Comparison of ENCODE assay signal across 23 mouse cellular contexts in the genomic region with DNA sequence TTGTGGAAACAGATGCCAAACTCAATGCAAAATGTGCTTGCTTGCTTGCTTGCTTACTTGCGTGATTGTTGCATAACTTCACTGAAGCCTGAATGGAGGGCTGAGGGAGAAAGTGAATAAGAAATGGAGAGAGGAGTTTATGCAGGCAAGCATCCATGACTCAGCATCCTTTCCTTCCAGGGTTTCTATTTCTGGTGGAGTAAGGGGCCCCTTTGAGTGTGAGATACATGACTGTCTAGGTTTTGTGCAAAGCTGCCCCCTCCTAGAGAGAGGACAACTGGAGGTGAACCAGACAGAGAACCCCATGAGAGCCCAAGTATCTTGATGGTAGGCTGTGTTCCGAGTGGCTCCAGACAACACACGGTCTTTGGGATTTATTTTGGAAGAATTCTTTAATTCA.
A peak's percentile ranks its signal among the peaks of the same experiment; 100 is the strongest.
DNase-seq lines count a peak whose midpoint lies in the region; ATAC-seq and TF ChIP-seq lines count a peak whose summit lies in the region.
"Had no signal": no experiment of that assay in that cellular context is flagged by ENCODE, and none has a peak within 500 bp of the region (broad histone marks: within the 10 kb centered on the region; RNA-seq: fewer than 3 reads in every experiment).

No protein-coding gene starts in this region.

- H3K9me3 ChIP-seq in heart, embryonic 10.5 days, result no peaks in the 10 kb centered on the region
- H3K9me3 ChIP-seq in heart, embryonic 16.5 days (replicated peaks; ENCODE audit: control insufficient read depth, low read length), result no peaks in the 10 kb centered on the region
- H3K9me3 ChIP-seq: embryonic facial prominence, embryonic 12.5 days; forebrain, embryonic 13.5 days; hindbrain, embryonic 13.5 days; limb, embryonic 15.5 days had no signal

- 65% methylated on average over 3 of the region's 3 CpGs for WGBS in heart, embryonic 10.5 days
- 74% methylated on average over 3 of the region's 3 CpGs for WGBS in heart, adult 2 months
- WGBS in heart, embryonic 16.5 days, result 56% methylated on average over 3 of the region's 3 CpGs

- intact Hi-C loops in heart, adult 2 months (cut with DNase I), result no loop called here

- H3K4me2 ChIP-seq in heart, embryonic 16.5 days (ENCODE audit: low read depth, low read length), result no peak overlapping the region
- H3K4me2 ChIP-seq: embryonic facial prominence, embryonic 12.5 days; forebrain, embryonic 13.5 days; hindbrain, embryonic 13.5 days; limb, embryonic 15.5 days had no signal

- no peak for TF ChIP-seq POLR2A in heart, adult 2 months (IDR thresholded peaks at IDR 0.05; ENCODE audit: insufficient read depth, low read depth, low read length)

- peak overlapping the region; percentile 2; the same call in 1 of the 2 replicates for H3K27ac ChIP-seq in heart, embryonic 10.5 days
- H3K27ac ChIP-seq in heart, adult 2 months, result no peak overlapping the region
- H3K27ac ChIP-seq in heart, embryonic 16.5 days (ENCODE audit: low read length), result peak overlapping the region; percentile 43
- H3K27ac ChIP-seq: embryonic facial prominence, embryonic 12.5 days; forebrain, embryonic 13.5 days; gastrocnemius, adult 2 months; hindbrain, embryonic 13.5 days; limb, embryonic 15.5 days had no signal

- no peak overlapping the region for H3K9ac ChIP-seq in heart, adult 2 months (ENCODE audit: low read depth, low read length)
- no peak overlapping the region for H3K9ac ChIP-seq in heart, embryonic 16.5 days (ENCODE audit: low read length)
- H3K9ac ChIP-seq: embryonic facial prominence, embryonic 12.5 days; forebrain, embryonic 13.5 days; hindbrain, embryonic 13.5 days; limb, embryonic 15.5 days; liver, postnatal 0 days had no signal

- TF ChIP-seq EP300 in heart, adult 2 months (IDR thresholded peaks at IDR 0.05; ENCODE audit: insufficient read depth, low read depth, low read length), result no peak

- no peak for DNase-seq in heart, embryonic 10.5 days (ENCODE audit: low spot score)
- no peak for DNase-seq in heart, adult 2 months
- peak; percentile 53 for DNase-seq in 3T3-L1 (ENCODE audit: low read depth, low spot score)
- DNase-seq in Muller cell, postnatal 12 days (ENCODE audit: inconsistent ontology term), result peak; percentile 27
- no peak for DNase-seq in retina, postnatal 1 day
- DNase-seq in thymus, postnatal 14 days, result no peak
- DNase-seq: adrenal gland, adult 8-10 months; cerebellum, adult 9-10 months; gastrocnemius, adult 2 months; kidney, adult 2 months; kidney, postnatal 10 days; layer of hippocampus, postnatal 36 days; liver, postnatal 0 days; lung, postnatal 10 days had no signal

- H3K4me1 ChIP-seq in heart, embryonic 10.5 days, result peaks cover 22% of the 10 kb centered on the region
- peaks cover 2% of the 10 kb centered on the region for H3K4me1 ChIP-seq in heart, adult 2 months (ENCODE audit: control insufficient read depth, insufficient read depth, low read length)
- H3K4me1 ChIP-seq in heart, embryonic 16.5 days (ENCODE audit: control insufficient read depth, insufficient read depth, low read length), result peaks cover 22% of the 10 kb centered on the region
- H3K4me1 ChIP-seq: embryonic facial prominence, embryonic 12.5 days; hindbrain, embryonic 13.5 days; limb, embryonic 15.5 days had no signal

- H3K27me3 ChIP-seq in heart, embryonic 10.5 days (ENCODE audit: insufficient read depth, poor library complexity, severe bottlenecking), result no peaks in the 10 kb centered on the region
- no peaks in the 10 kb centered on the region for H3K27me3 ChIP-seq in heart, adult 2 months (ENCODE audit: control insufficient read depth, insufficient read depth, low read length)
- H3K27me3 ChIP-seq in heart, embryonic 16.5 days (ENCODE audit: control insufficient read depth, insufficient read depth, low read length), result no peaks in the 10 kb centered on the region
- H3K27me3 ChIP-seq: embryonic facial prominence, embryonic 12.5 days; forebrain, embryonic 13.5 days; hindbrain, embryonic 13.5 days; limb, embryonic 15.5 days had no signal

- H3K79me2 ChIP-seq in heart, adult 2 months (replicated peaks; ENCODE audit: control insufficient read depth, insufficient read depth, low read length), result no peaks in the 10 kb centered on the region

- TF ChIP-seq CTCF in heart, adult 2 months (IDR thresholded peaks at IDR 0.05), result no peak

- no peak for ATAC-seq in heart, embryonic 16.5 days (replicated peaks; ENCODE audit: extremely low read depth, insufficient read depth, low FRiP score)
- ATAC-seq: forebrain, embryonic 13.5 days; inflammation-experienced regulatory T-cells, adult 6 months; liver, postnatal 0 days; midbrain, embryonic 16.5 days; Patski had no signal

- no peak overlapping the region for H3K4me3 ChIP-seq in heart, embryonic 10.5 days
- H3K4me3 ChIP-seq in heart, adult 2 months, result no peak overlapping the region
- H3K4me3 ChIP-seq in heart, embryonic 16.5 days (ENCODE audit: low read length), result no peak overlapping the region
- H3K4me3 ChIP-seq: embryonic facial prominence, embryonic 12.5 days; erythroblast, embryonic 14.5 days; forebrain, embryonic 13.5 days; gastrocnemius, adult 2 months; hindbrain, embryonic 13.5 days; limb, embryonic 15.5 days had no signal

- no peaks in the 10 kb centered on the region for H3K36me3 ChIP-seq in heart, embryonic 10.5 days
- H3K36me3 ChIP-seq in heart, adult 2 months (ENCODE audit: control insufficient read depth, insufficient read depth, low read length), result no peaks in the 10 kb centered on the region
- H3K36me3 ChIP-seq in heart, embryonic 16.5 days (ENCODE audit: control insufficient read depth, insufficient read depth), result no peaks in the 10 kb centered on the region
- H3K36me3 ChIP-seq: embryonic facial prominence, embryonic 12.5 days; limb, embryonic 15.5 days had no signal

Comparison
In these comparisons a context has a peak if more than half of its experiments do, and no peak if none do; other contexts are left out.
1. DNase-seq: peak in 3T3-L1 (single experiment) and Muller cell, postnatal 12 days (single experiment); none in heart, embryonic 10.5 days (single experiment), heart, adult 2 months (0 of 2), retina, postnatal 1 day (single experiment) and thymus, postnatal 14 days (single experiment).